Mouse (Mus musculus): Measurements from ENCODE around the gene Acss3.

The Acss3 gene

DNA sequence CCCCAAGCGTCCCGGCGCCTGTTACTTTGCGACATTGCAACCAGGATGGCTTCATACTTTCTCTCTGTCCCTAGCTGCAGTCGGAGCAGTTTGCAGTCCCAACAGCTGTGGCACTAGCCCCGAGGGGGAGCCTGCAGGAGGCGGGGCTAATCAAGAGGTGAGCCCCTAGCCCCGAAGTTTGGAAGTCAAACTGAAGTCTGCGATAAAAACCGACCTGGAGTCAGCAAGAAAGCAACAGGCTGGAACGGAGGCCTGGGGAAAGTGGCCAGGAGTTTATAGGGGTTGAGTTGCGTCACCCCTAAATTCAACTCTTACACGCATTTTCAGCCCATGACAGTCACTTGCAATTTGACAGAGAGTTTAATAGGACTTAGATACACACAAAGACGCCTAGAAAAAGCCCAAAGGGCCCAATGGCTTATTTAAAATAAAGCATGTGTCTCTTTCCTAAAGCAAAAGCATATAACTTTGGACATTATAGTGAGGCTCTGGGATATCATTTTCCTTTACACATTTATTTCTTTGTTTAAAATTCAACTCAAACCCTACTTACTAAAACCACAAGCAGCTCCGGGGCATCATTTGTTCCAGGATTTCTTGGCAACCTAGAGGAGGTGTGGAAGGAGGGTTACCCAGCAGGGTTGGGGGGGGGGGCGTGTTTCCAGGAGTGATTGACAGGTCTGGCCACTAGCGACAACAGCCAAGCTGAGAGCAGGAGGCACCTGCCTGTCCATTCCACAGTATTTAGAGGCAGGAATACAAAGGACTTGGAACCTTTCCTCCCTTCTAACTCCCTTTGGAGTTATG, at the start of gene Acss3:
Gene Acss3, minus strand, starts transcription at position 140 of the 807 bp plus-strand sequence.
- DNase-seq (ENCODE audit: extremely low spot score, low spot score): peak; percentile 75

DNA sequence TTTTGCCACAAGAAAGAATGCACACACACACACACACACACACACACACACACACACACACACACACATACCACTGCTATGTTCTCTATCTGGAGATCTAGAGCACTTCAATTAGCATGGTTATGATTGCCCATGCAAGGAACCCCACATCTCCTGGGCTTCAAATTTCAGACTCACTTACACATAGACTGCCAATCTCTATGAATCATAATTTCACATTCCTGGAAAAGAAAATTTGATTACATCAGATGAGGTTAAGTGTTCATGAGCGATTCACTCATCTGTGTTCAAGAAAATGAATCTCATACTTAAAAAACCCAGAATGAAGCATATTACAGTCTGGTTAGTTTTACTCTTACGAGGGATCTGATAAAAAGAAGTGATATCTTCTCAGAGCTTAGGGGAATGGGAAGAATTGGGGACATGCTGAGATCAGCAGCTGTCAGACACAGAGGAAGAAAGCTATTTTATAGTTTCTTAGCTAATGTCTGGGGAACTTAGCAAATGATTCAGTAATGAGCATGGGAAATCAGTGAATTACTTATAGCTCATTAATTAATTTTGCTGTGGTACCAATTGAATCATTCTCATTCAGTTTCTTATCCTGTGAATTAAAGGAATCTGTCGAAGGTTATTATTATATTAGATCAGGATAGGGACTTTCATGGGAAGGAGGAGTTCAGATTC, 48.7 kb upstream of the Acss3 start:
- no peak for DNase-seq (ENCODE audit: extremely low spot score, low spot score)

DNA sequence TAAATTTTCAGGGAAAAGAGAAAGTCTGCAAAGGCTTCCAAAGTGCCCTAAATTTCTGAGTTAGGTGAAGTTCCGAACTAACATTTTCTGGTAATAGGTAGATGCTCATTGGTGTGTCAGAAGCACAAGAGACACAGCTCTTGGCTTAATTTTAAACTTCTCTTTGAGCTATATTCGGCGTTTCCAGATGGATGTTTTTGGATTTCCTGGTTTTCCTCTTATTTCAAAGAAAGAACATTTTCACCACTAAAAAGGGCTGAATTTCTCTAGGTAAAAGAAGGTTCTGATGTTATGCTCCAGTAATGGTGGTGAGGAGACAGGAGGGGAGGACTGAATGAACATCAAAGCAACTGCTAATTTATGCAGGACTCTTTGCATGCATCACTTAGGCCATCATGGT, 43.0 kb upstream of the Acss3 start:
- DNase-seq (ENCODE audit: extremely low spot score, low spot score): no peak

DNA sequence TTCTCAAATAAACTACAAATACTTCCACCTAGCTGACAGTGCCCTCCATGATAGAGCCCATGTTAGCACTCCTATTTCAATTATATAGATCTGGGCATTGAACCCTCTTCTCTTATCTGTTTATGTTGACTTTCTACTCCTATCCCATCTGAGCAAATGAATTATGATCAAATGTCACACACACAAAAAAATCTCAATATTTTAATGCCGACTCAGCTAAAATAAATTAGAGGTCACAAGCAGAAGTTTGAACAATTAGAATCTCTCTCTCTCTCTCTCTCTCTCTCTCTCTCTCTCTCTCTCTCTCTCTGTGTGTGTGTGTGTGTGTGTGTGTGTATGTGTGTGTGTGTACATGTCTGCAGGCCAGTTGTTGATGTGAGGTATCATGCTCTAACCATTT, 25.3 kb upstream of the Acss3 start:
- no peak for DNase-seq (ENCODE audit: extremely low spot score, low spot score)

DNA sequence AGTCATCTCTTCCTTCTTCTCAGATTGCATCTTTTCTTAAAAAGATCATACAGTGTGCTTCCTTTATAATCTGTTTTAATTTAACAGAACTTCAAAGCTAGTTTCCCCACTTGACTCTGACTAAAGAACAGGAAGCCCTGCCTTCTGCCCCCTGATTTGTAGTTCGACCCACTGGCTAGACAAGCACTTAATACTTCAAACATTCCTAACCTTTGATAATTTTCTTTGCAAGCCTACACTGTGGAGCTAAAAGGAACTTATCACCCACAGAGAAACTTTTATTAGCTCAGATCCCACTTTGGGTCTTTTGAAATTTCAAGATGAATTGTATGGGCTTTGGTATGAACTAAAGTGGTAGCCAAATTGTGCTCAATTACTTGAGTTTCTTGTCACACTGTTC, 20.5 kb upstream of the Acss3 start:
- DNase-seq (ENCODE audit: extremely low spot score, low spot score): no peak

DNA sequence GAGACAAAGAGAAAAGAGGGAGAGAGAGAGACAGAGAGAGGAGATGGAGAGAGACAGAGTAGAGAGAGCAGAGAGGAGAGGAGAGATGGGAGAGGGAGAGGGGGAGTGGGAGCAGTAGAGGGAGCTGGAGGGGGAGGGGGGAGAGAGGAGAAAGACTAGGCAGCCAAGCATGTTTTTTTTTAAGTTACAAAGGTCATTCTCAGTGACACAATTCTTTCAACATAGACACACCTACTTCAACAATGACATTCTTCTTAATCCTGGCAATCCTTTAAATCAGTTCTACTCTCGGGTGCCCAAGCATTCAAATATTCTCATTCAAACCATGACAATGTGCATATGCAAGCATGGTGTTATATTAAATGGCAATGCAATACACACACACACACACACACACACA, 19.4 kb upstream of the Acss3 start:
- DNase-seq (ENCODE audit: extremely low spot score, low spot score): no peak

DNA sequence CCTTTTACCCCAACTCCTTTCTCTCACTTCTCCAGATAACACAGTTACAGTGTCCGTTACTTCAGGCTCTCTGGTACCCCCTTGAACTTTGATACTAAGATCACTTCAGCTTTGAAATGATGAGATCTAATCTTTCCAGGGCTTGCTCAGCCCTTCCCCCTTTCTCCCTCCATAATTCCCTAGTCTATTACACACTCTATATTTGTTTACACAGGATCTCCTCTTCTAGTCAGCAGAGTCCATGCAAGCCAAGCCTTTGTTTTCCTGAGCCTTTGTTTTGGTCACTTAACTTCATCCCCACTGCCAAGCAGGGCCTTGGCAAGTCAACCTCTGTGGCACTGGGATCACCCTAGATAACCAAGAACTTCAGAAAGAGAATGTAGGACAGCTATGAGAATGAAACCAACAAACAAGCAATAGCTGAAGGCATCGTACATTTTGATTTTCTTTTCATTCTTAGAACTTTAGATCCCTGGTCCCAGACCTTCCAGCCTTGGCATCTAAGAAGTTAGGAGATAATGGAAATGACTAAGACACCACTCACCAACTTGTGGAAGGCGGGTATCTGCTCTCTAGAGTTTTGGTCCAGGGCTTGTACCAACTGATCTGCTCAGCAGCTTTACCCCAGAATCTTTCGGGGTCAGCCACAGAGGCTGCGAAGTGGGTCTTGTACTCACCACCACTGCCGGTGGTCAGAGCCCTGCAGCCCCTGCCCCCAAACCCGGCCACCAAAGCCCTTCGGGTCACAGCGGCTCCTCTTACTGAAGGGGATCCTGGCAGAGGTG, 532 bp downstream of the Acss3 start:
- DNase-seq (ENCODE audit: extremely low spot score, low spot score): no peak

DNA sequence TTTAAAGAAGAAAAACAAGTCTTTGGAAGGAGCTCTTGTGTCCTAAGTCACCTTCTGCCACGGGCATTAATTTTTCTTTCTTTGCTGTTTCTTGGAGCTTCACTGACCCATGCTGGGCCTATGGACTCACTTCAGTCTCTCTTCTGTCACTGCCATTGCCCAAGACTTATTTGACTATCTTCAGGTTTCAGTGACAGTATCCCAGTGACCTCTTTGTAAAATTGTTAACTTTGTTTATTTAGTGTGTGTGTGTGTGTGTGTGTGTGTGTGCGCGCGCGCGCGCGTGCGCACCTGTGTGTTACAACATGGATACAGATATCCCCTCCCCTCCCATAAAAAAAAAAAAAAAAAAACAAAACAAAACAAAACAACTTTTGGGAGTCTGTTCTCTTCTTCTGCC, 2.2 kb downstream of the Acss3 start:
- no peak for DNase-seq (ENCODE audit: extremely low spot score, low spot score)

DNA sequence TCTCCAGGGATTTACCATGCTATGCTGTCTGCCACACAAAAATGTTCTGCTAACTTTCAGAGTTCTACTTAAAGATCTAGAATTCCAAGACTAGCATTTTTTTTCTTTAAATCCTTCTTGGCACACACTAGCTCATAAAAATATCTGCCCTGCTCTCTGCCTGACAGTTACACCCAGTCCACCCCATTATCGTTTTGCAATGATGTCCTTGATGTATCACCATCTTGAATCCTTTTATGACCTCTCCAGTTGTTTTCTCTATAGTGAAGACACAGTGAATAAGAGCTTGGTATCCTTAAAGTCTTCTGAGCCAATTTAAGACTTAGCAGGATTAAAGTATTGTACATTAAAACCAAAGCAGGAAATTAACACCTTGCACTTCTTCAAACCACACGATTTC, 4.3 kb downstream of the Acss3 start:
- no peak for DNase-seq (ENCODE audit: extremely low spot score, low spot score)

DNA sequence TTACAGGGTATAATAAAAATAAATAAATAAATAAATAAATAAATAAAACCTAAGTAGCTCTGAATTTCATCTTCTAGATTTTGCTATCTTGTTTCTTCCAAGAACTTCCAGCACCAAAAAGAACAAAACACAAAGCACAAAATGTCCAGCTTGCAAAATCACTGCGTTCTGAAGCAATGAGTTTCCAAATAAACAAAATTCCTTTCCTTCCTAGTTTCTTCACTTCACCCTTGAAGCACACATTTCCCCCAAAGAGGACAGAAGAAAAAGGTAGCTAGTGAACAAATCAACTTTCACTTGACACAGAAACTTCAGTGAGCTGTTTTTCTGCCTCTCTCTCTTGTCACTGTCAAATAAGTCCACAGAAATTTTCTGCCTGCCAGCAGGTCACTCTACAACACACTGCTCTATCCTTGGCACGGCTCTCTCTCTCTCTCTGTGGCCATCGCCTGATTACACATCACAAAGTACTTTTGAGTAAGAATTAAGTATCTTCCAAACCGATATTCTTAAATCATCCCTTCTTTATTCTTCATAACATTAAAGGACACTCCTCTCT, 6.7 kb downstream of the Acss3 start:
- no peak for DNase-seq (ENCODE audit: extremely low spot score, low spot score)

DNA sequence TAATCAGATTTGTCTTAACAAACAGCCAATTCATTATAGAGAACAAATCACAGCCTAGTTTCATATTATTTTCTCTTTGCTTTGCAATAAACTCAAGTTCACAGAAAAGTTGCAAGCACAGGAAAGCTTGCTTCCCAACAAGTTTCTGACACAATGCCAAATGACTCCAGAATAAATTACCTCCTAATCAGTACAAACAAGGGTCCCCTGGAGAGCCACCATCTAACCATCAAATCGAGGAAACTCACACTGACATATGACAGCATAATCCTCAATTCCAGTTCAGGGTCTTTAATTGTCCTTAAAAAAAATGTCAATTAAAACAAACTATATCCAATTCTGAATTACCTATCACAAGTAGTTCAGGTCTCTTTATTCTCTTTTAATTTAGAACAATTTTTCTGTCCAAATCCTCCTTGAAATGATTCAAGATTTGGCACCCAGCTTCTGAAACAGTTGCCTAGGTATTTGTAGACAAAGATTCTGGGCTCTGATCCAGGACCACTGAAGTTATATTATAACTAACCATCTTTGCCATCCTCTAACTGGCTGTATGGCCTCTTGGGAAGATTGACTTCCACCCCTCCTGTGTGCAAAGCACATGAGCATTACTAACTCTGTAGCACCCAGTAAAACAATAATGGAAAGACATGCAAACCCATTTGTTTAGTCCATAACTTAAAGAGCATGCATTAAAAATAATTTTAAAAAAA, 7.4 kb downstream of the Acss3 start:
- DNase-seq (ENCODE audit: extremely low spot score, low spot score): no peak

DNA sequence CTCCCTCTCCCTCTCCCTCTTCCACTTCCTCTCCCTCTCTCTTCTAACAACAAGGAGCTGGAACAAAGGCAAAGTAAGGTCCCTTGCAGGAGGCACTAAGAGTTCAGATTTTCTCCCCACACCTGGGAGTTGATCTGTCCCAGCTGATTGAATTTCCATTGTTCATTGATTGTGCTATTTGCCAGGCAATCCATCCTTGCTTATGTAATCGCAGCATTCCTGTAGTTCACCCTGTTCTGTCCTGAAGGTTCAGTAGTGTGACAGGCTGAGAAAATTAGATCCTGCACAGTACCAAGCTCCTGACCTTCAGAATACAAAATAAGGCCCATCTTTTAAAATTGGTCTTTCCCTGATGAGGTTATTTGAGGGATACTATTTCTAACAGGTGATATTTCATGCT, 8.3 kb downstream of the Acss3 start:
- DNase-seq (ENCODE audit: extremely low spot score, low spot score): no peak

DNA sequence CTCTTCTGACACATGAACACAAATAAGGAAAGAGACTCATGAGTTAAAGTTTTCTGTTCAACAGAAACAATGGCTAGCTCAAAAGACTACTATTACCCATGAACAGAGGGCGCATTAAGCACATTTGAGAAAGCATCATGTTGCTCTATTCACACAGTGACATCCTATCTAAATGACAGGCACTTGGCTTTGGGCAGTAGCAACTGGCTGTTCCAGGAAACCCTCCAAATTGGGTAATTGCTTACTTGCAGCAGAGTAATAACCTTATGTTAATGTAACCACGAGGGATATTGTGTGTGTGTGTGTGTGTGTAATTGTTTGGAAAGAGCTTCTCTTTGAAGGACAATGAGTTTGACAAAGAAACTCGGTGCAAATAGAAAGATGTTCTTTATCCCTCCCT, 29.0 kb downstream of the Acss3 start:
- no peak for DNase-seq (ENCODE audit: extremely low spot score, low spot score)

DNA sequence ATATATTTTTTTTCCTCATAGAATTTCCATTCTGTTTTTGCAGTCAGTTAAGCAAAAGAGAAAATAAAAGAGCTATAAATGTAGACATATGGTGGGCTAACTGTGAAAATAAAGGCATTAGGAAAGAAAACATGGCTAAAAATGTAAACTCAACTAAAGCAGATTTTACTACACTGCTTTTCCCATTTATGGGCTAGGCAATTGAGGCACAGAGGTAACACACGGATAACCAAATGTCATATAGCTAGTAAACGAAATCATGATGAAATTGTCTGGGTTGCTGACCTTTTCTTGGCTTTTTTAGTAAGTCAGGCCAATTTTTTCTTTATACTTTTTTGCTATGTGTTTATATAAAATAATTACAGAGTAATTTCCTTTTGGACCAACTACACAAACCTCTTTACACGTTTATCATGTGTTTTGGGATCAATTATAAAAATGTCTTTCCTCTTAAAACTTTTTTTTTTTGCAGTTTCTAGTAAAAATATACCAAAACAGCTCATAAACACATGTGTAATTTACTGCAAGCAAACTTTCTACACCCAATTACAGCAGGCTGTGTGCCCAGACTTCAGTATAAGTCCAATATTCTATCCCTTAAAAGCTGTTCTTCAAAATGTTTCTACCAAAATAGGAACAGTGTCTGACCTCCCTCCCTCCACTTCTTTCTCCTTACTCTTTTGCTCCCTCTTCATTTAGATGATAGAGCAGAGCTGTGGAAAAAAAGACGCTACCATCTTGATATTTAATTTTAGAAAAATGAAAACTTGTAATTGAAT, 69.4 kb downstream of the Acss3 start:
- DNase-seq (ENCODE audit: extremely low spot score, low spot score): no peak

DNA sequence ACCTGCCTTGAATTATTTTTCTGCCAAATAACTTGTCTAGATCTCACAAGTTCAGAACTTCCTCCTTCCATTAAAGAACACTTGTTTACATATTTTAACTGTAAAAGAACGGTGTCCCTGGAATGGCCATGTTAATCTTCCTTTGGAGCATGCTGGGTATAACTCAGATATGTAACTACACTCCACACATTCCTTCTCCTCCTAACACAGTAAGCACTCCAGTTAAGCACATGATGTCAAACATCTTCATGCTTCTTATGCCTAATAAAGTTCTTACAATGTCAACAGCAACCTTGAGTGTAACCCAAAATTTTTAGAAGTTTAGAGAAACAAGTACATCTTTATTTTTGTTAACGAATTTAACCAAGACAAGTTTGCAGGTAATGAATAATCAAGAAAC, 73.0 kb downstream of the Acss3 start:
- DNase-seq (ENCODE audit: extremely low spot score, low spot score): no peak

DNA sequence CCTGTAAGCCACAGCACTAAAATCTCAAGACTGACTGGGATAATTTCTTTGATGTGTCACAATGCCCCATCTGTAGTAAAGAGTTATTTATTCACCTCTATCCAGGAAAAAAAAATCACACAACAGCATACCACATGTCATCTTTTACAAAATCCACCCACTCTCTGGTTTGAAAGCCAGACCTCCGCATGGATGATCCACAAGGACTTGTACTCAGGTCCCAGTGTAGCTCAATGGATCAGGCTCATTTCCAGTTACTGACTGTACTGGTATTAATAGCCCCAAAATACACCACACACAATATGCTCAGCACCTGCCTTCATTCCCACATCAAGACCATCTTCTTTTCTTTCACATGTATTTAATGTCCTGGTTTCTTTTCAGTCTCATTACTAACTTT, 80.8 kb downstream of the Acss3 start:
- no peak for DNase-seq (ENCODE audit: extremely low spot score, low spot score)

DNA sequence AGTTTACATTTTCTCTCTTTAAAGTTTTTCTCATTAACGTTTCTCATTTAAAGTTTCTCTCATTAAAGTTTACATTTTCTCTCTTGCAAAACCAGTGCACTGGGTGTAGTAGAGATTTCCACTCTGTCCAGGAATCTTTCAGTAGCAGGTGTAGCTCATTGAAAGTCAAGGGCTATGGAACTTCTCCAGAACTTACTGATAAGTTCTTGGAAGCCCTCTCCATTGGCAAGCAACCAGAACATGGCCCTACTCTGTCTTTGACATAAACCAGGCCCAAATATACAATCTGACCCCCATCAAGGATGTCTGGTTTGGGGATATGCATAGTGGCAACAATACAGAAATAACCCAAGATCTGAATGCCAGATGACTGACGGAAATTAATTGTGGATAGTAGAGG, 82.6 kb downstream of the Acss3 start:
- no peak for DNase-seq (ENCODE audit: extremely low spot score, low spot score)

DNA sequence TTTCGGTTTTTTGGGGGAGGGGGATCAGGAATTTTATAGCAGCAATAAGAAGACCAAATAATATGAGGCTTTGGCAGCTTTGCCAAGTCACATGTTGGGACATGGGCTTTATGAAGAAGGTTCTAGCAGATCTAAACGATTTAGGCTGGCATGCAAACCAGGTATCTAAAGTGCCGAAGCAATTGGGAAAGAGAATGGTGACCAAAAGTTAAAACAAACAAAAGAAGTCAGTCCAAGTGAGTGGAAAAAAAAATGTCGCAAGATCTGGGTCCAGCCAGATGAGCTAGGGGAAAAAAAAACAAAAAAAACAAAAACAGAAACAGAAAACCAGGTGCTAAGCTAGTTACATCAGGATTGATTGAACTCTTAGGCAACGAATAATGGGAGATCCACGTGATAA, 83.1 kb downstream of the Acss3 start:
- no peak for DNase-seq (ENCODE audit: extremely low spot score, low spot score)

DNA sequence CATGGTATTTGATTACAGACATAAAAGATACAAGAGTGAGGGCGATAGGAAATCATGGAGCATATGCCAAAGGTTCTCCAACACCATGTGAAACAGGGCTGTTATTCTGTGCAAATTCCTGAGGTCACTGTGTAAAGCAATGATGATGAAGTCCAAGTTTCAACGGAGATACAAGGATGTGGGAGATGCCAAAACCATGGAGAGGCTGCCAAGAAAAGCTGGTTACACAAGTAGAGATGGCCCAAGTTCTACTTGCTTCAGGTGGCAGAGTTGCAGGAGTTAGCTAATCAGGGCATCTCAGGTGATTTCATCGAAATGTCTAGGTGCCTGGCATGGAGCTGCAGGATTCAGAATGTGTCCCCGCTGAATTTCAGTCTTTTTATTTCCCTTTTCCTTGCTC, 84.3 kb downstream of the Acss3 start:
- DNase-seq (ENCODE audit: extremely low spot score, low spot score): no peak

DNA sequence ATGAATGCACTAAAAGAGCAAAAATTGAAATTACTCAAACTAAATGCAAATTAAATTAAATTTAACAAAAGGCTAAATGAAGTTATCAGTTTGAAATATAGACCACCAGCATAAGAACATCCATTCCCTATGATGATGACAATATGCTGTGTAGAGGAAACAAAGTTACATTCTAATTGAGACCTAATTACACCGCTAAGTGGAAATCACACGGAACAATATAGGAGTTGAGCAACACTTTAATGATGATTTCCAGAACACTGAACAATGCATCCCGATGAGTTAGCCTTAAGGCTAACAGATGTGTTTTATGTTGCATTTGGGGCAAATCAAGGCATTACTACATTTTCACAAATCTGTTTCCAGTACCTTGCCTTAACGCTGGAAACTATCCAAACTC, 99.2 kb downstream of the Acss3 start:
- DNase-seq (ENCODE audit: extremely low spot score, low spot score): no peak

DNA sequence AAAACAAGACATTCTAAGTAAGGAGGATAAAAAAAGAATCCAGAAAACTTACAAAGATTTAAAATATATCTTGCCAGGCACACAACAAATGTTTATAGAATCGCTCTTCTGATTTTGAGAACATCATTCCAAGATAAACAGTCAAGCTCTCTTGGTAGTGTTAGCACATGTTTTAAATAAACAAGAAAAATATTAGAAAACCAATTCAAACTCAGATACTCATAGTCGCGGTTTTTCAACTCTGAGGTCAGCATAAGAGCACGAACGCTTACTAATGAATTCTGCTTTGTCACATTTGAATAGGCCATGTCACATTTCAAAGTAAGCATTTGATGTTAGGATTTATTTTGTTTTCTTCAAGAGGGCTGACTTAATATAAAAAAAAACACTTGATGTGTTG, 102.3 kb downstream of the Acss3 start:
- no peak for DNase-seq (ENCODE audit: extremely low spot score, low spot score)
